ENCODE assay signal across 8 mouse cellular contexts in the genomic region with DNA sequence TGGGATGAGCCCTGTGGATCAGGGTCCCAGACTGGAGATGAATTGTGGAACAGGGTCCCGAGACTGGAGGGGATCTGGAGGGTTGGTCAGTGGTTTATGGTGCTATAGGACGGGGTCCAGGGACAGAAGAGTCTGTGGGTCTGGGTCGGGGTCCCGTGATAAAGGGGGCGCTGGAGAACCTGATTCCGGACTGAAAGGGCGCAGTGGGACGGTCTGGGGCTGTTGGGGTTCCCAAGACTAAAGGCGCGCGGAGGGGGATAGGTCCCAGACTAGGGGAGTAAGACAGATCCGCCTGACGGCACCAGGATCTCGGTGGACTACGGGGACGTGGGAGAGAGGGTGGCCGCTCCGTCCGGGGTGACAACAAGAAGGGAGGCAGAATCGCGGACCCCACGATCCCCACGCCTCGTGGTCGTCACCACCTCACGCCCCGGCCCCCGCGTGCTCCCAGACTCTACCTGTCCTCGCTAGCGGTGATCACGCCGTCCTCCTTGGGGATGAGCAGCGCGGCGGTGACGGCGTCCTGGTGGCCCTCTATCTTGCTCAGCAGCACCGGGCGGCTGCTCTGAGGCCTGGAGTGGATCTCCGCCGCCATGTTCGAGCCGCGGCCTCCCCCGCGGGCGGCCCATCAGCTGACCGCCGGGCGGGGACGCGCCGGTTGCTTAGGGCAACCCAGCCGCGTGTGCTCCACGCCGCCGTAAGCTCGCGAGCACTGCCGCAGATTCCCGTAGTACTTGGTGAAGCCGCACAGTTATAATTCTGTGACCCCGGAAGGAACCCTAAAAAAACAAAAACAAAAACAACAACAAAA. TPM values are rescaled to one million over a fixed set of nuclear protein-coding genes. Genes with fewer than 3 reads are reported as not detected.
DNase-seq lines count a peak whose midpoint lies in the region; ATAC-seq and TF ChIP-seq lines count a peak whose summit lies in the region.

No protein-coding gene starts in this region.

- no peaks in the 10 kb centered on the region for H3K36me3 ChIP-seq in embryonic facial prominence, embryonic 12.5 days
- no peaks in the 10 kb centered on the region; the same call in 1 of the 2 replicates for H3K36me3 ChIP-seq in heart, adult 2 months (ENCODE audit: control insufficient read depth, insufficient read depth, low read length)
- H3K36me3 ChIP-seq in kidney, adult 2 months (ENCODE audit: control insufficient read depth, insufficient read depth, low read length), result no peaks in the 10 kb centered on the region
- no peaks in the 10 kb centered on the region for H3K36me3 ChIP-seq in limb, embryonic 13.5 days
- no peaks in the 10 kb centered on the region for H3K36me3 ChIP-seq in midbrain, embryonic 15.5 days (replicated peaks)
- no peaks in the 10 kb centered on the region for H3K36me3 ChIP-seq in spleen, adult 2 months (ENCODE audit: control insufficient read depth, insufficient read depth, low read length)

- H3K4me2 ChIP-seq in embryonic facial prominence, embryonic 12.5 days (replicated peaks), result peak overlapping the region; percentile 84
- peak overlapping the region; percentile 83 for H3K4me2 ChIP-seq in limb, embryonic 13.5 days (replicated peaks)
- H3K4me2 ChIP-seq in midbrain, embryonic 15.5 days, result peak overlapping the region; percentile 76

- no peak for TF ChIP-seq EP300 in heart, adult 2 months (IDR thresholded peaks at IDR 0.05; ENCODE audit: insufficient read depth, low read depth, low read length)

- intact Hi-C loops in heart, adult 2 months (cut with DNase I), result loop anchor here (2.0 kb wide), 1 partner anchor 15 kb away; no protein-coding TSS in a partner anchor

- H3K27me3 ChIP-seq in embryonic facial prominence, embryonic 12.5 days, result no peaks in the 10 kb centered on the region
- no peaks in the 10 kb centered on the region for H3K27me3 ChIP-seq in heart, adult 2 months (ENCODE audit: control insufficient read depth, insufficient read depth, low read length)
- no peaks in the 10 kb centered on the region for H3K27me3 ChIP-seq in kidney, adult 2 months (replicated peaks; ENCODE audit: control insufficient read depth, insufficient read depth, low read length)
- no peaks in the 10 kb centered on the region for H3K27me3 ChIP-seq in limb, embryonic 13.5 days
- H3K27me3 ChIP-seq in midbrain, embryonic 15.5 days (replicated peaks), result no peaks in the 10 kb centered on the region
- no peaks in the 10 kb centered on the region for H3K27me3 ChIP-seq in spleen, adult 2 months (ENCODE audit: control insufficient read depth, insufficient read depth, low read length)

- H3K27ac ChIP-seq in embryonic facial prominence, embryonic 12.5 days, result no peak overlapping the region
- peak overlapping the region; percentile 94 for H3K27ac ChIP-seq in heart, adult 2 months
- peak overlapping the region; percentile 71 for H3K27ac ChIP-seq in kidney, adult 2 months (ENCODE audit: insufficient read depth, low read depth, low read length)
- H3K27ac ChIP-seq in limb, embryonic 13.5 days, result no peak overlapping the region
- H3K27ac ChIP-seq in midbrain, embryonic 15.5 days, result peak overlapping the region; percentile 59
- peak overlapping the region; percentile 74 for H3K27ac ChIP-seq in spleen, adult 2 months (ENCODE audit: insufficient read depth, low read length)

- DNase-seq in 3T3-L1 (ENCODE audit: low read depth, low spot score), result peak; percentile 79
- peak; percentile 87 to 92 for DNase-seq in adrenal gland, postnatal 36 days
- peak; percentile 89 to 90 for DNase-seq in heart, adult 2 months
- DNase-seq in kidney, adult 2 months, result peak; percentile 88
- peak; percentile 64 to 74 for DNase-seq in spleen, adult 2 months (ENCODE audit: low read depth in 1 of 2, low spot score in 2 of 2)

- peak; percentile 86 for ATAC-seq in embryonic facial prominence, embryonic 12.5 days (ENCODE audit: insufficient number of reproducible peaks, insufficient read depth, low FRiP score, low TSS enrichment)
- peak; percentile 95 for ATAC-seq in limb, embryonic 13.5 days (ENCODE audit: low FRiP score, low read depth)
- ATAC-seq in midbrain, embryonic 15.5 days (replicated peaks), result peak; percentile 98

- WGBS in embryonic facial prominence, embryonic 12.5 days, result under 1% methylated on average over 63 of the region's 65 CpGs
- WGBS in heart, adult 2 months, result under 1% methylated on average over 64 of the region's 65 CpGs
- WGBS in kidney, adult 2 months, result under 1% methylated on average over 65 of the region's 65 CpGs
- WGBS in limb, embryonic 13.5 days, result under 1% methylated on average over 64 of the region's 65 CpGs
- WGBS in midbrain, embryonic 15.5 days, result under 1% methylated on average over 65 of the region's 65 CpGs
- WGBS in spleen, adult 2 months, result 2% methylated on average over 65 of the region's 65 CpGs

- peaks cover 11% of the 10 kb centered on the region; the same call in 1 of the 2 replicates for H3K4me1 ChIP-seq in embryonic facial prominence, embryonic 12.5 days
- peaks cover 7% of the 10 kb centered on the region for H3K4me1 ChIP-seq in heart, adult 2 months (ENCODE audit: control insufficient read depth, insufficient read depth, low read length)
- peaks cover 17% of the 10 kb centered on the region for H3K4me1 ChIP-seq in kidney, adult 2 months (ENCODE audit: control insufficient read depth, insufficient read depth, low read length)
- peaks cover 26% of the 10 kb centered on the region for H3K4me1 ChIP-seq in limb, embryonic 13.5 days
- H3K4me1 ChIP-seq in midbrain, embryonic 15.5 days, result peaks cover 39% of the 10 kb centered on the region
- peaks cover 16% of the 10 kb centered on the region for H3K4me1 ChIP-seq in spleen, adult 2 months (ENCODE audit: control insufficient read depth, insufficient read depth, insufficient read length)

- peaks cover 6% of the 10 kb centered on the region for H3K79me2 ChIP-seq in heart, adult 2 months (replicated peaks; ENCODE audit: control insufficient read depth, insufficient read depth, low read length)

- peak overlapping the region; percentile 68 for H3K9ac ChIP-seq in embryonic facial prominence, embryonic 12.5 days
- peak overlapping the region; percentile 98 for H3K9ac ChIP-seq in heart, adult 2 months (ENCODE audit: low read depth, low read length)
- H3K9ac ChIP-seq in limb, embryonic 13.5 days, result peak overlapping the region; percentile 81
- peak overlapping the region; percentile 85 for H3K9ac ChIP-seq in midbrain, embryonic 15.5 days

- H3K4me3 ChIP-seq in embryonic facial prominence, embryonic 12.5 days, result peak overlapping the region; percentile 84
- H3K4me3 ChIP-seq in heart, adult 2 months, result peak overlapping the region; percentile 97
- peak overlapping the region; percentile 81 for H3K4me3 ChIP-seq in kidney, adult 2 months (ENCODE audit: insufficient read depth, low read depth, low read length)
- H3K4me3 ChIP-seq in limb, embryonic 13.5 days, result peak overlapping the region; percentile 87
- peak overlapping the region; percentile 81 for H3K4me3 ChIP-seq in midbrain, embryonic 15.5 days
- H3K4me3 ChIP-seq in spleen, adult 2 months (ENCODE audit: extremely low read depth, insufficient read depth, insufficient read length), result peak overlapping the region; percentile 96

- no peaks in the 10 kb centered on the region for H3K9me3 ChIP-seq in embryonic facial prominence, embryonic 12.5 days
- H3K9me3 ChIP-seq in limb, embryonic 13.5 days, result no peaks in the 10 kb centered on the region
- H3K9me3 ChIP-seq in midbrain, embryonic 15.5 days, result no peaks in the 10 kb centered on the region

- no peak for TF ChIP-seq CTCF in heart, adult 2 months (IDR thresholded peaks at IDR 0.05)
- no peak for TF ChIP-seq CTCF in kidney, adult 2 months (conservative IDR thresholded peaks at IDR 0.05; ENCODE audit: insufficient read depth, insufficient read length, low read depth, low read length)
- no peak for TF ChIP-seq CTCF in spleen, adult 2 months (IDR thresholded peaks at IDR 0.05; ENCODE audit: extremely low read depth, insufficient read depth, insufficient read length, insufficient replicate concordance)

- TF ChIP-seq POLR2A in heart, adult 2 months (IDR thresholded peaks at IDR 0.05; ENCODE audit: insufficient read depth, low read depth, low read length), result peak; percentile 67
- peak; percentile 49 for TF ChIP-seq POLR2A in kidney, adult 2 months (IDR thresholded peaks at IDR 0.05; ENCODE audit: low read depth, low read length)
- 0 out of 2 replicates have a peak, but pooled peaks have one; percentile 40 for TF ChIP-seq POLR2A in spleen, adult 2 months (IDR thresholded peaks at IDR 0.05; ENCODE audit: low read depth, low read length)

RNA-seq across cellular contexts. Expression of gene Mrpl44, which starts 14.5 kb away (rescaled TPM):
- 10 to 100 TPM; 50.2 to 60.1 TPM for total RNA-seq in adrenal gland, postnatal 36 days (2021)
- polyA plus RNA-seq in embryonic facial prominence, embryonic 12.5 days (2016; fragmentation: Nextera tagmentation; extraction: Ambion mirVana), result 45.2 and 48.5 TPM in 2 replicates
- 10 to 100 TPM; 61.5 to 66.6 TPM for total RNA-seq in heart, adult 2 months (2021)
- polyA plus RNA-seq in heart, adult 2 months (2012; rRNA removed), result 29.4 and 34.1 TPM in 2 replicates
- 16.0 and 21.4 TPM in 2 replicates for polyA plus RNA-seq in kidney, adult 2 months (2012; rRNA removed)
- polyA plus RNA-seq in limb, embryonic 13.5 days (2015; fragmentation: Nextera tagmentation; extraction: Ambion mirVana), result 42.1 and 45.0 TPM in 2 replicates
- polyA plus RNA-seq in midbrain, embryonic 15.5 days (2015; fragmentation: Nextera tagmentation; extraction: Ambion mirVana), result 41.2 and 41.3 TPM in 2 replicates
- 5.0 and 7.4 TPM in 2 replicates for polyA plus RNA-seq in spleen, adult 2 months (2012; rRNA removed)

RNA-seq across cellular contexts. Expression of gene Wdfy1, which starts 14.6 kb away (rescaled TPM):
- 10 to 100 TPM; 44.9 to 49.9 TPM for total RNA-seq in adrenal gland, postnatal 36 days (2021)
- polyA plus RNA-seq in embryonic facial prominence, embryonic 12.5 days (2016; fragmentation: Nextera tagmentation; extraction: Ambion mirVana), result 44.8 and 45.4 TPM in 2 replicates
- total RNA-seq in heart, adult 2 months (2021), result 10 to 100 TPM; 14.0 to 14.9 TPM
- 15.8 and 23.5 TPM in 2 replicates for polyA plus RNA-seq in heart, adult 2 months (2012; rRNA removed)
- 46.4 and 46.9 TPM in 2 replicates for polyA plus RNA-seq in kidney, adult 2 months (2012; rRNA removed)
- polyA plus RNA-seq in limb, embryonic 13.5 days (2015; fragmentation: Nextera tagmentation; extraction: Ambion mirVana), result 39.1 and 40.3 TPM in 2 replicates
- 153 TPM in 2 replicates for polyA plus RNA-seq in midbrain, embryonic 15.5 days (2015; fragmentation: Nextera tagmentation; extraction: Ambion mirVana)
- polyA plus RNA-seq in spleen, adult 2 months (2012; rRNA removed), result 22.1 and 31.9 TPM in 2 replicates

Comparison
In these comparisons a context has a peak if more than half of its experiments do, and no peak if none do; other contexts are left out.
1. H3K27ac ChIP-seq: peak in heart, adult 2 months (single experiment), kidney, adult 2 months (single experiment), midbrain, embryonic 15.5 days (single experiment) and spleen, adult 2 months (single experiment); none in embryonic facial prominence, embryonic 12.5 days (single experiment) and limb, embryonic 13.5 days (single experiment).
2. Peak in every context shown above with its lines, with median percentiles within 50 percentile points of each other: DNase-seq, ATAC-seq, H3K4me2 ChIP-seq, H3K4me3 ChIP-seq, H3K9ac ChIP-seq and POLR2A ChIP-seq.